Mouse (Mus musculus): Measurements from ENCODE around the gene Agpat1.

DNA sequence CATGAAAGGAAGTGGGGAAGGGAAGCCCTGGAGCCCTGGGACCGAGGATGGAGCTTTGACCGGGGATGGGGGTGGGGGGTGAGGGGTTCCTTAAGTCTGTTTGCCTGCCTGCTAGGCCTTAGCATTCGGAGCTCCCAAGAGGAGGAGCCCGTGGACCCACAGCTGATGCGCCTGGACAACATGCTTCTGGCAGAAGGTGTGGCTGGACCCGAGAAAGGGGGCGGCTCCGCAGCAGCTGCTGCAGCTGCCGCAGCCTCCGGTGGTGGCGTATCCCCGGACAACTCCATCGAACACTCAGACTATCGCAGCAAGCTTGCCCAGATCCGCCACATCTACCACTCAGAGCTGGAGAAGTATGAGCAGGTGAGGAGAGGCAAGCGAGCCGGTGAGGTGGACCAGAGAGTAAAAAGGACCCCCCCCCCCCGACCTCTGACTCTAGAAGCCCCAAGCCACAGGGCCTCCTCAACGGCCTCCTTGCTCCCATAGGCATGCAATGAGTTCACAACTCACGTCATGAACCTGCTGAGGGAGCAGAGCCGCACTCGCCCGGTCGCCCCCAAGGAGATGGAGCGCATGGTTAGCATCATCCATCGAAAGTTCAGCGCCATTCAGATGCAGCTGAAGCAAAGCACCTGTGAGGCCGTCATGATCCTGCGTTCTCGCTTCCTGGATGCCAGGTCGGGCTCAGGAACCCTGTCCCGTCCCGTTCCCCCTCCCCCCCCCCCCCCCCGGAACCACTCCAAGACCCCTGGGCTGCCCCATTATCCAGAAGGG lies 10.1 kb upstream of the Agpat1 start:
- TF ChIP-seq CTCF (IDR thresholded peaks at IDR 0.05; ENCODE audit: control insufficient read depth, insufficient read depth, insufficient replicate concordance, low read depth, low read length) = no peak
- TF ChIP-seq POLR2A (IDR thresholded peaks at IDR 0.05; ENCODE audit: control insufficient read depth, low read depth, low read length) = no peak
